Mouse (Mus musculus) kidney, adult 18-20 months (tissue): Measurements from ENCODE around the gene Zfp983.
"Not testable (repeated sequence)": the region's sequence is repeated elsewhere in the genome, so short reads cannot be mapped to it uniquely, and the experiment has no call there.

Source experiments
- DNase-seq: peaks from one replicate; pipeline ENCODE4 v3.0.0; 2021

The Zfp983 gene

DNA sequence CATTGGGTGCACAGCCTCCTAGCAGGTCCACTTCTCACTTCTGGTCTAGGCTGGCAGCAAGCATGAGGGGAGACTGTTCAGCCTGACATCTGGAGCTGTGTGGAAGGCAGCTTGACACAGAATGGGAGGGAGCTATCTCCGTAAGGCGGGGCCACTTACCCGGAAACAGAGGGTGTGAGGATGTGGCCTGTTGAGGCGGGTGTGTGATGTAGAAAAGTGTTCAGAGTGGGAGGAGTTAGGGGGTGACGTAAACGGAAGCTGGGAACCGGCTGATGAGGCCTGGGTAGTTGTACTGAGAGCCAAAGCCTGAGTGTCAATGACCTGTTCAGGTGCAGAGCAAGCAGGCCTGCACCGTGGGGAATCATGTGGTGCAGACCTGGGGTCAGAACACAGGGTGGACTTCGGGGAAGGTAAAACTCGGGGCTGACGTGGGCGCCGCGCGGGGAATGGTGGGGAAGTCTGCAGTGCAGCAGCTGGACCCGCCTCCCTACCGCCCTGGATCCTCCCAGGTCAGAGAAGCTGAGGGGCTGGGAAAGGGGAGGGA is at the start of gene Zfp983:
Gene Zfp983 (plus strand): TSS at position 261 of the 544 bp plus-strand sequence.
- peak; percentile 73 for DNase-seq

DNA sequence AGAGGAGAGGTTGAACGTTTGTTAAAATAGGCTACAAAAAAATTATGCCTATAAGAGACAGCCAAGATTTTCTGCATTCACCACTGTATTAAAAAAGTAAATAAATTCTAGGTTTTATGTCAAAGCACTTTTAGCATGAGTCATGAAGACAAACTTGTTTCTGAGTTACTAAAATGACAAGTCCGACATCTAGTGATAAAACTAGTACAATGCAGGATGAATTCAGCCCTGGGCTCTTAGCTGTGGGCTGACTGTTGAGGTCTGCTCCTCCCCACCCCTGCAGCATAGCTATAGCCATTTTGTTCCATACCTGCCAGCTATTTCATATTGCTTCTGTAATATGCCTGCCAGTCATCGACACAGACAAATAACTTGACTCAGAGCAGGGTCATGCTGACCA is 34.1 kb upstream of the Zfp983 start:
- no peak for DNase-seq

DNA sequence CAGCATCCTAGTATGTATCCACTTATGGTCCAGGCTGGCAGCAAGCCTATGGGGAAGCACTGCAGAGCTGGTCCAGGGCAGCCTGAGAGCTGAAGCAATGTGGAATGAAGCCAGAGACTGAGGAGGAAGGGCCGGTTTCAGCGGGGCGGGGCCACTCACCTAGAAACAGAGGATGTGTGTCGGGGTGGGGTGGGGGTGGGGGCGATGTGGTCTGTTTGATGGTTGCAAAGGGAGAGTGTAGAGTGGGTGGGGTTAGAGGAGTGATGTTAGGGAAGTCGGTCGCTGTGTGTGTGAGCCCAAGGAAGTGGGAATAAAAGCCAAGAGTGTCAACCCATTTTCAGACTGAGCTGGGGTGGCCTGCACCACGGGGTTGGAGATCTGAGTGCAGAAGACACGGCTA is 33.1 kb upstream of the Zfp983 start:
- DNase-seq = no peak

DNA sequence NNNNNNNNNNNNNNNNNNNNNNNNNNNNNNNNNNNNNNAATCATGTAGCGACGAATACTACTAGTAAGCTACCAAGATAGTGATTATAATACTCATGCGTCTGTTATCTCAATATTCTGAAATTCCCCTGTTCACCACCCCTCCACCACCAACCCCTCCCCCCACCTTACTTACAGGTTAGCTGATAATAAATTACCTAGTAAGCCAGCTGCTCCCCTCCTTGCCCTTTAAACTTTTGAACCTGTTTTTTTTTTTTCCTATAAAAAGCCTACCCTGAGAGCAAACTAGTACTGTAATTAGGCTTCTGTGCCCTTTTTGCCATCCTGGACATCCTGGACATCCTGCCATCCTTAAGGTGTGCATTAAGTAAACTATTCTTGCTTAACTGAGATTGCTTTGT is 26.8 kb upstream of the Zfp983 start:
- DNase-seq = no peak

DNA sequence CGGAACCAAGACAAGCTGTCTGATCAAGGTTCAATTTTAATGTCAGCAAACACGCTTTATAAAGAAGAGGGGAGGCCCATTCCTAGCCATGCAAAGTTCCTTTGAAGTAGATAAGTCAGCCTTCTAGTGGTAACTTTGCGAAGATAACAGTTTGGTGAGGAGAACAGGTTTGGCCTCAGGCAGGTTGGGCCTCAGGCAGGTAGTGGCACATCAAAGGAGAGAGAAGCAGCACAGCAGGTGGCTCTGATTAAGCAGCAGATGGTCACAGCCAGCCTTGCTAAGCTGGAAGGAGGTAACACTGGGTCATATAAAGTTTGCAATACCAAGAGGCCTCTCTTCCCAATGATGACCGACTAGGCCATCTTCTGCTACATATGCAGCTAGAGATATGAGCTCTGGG is 14.7 kb upstream of the Zfp983 start:
- not testable (repeated sequence) for DNase-seq

DNA sequence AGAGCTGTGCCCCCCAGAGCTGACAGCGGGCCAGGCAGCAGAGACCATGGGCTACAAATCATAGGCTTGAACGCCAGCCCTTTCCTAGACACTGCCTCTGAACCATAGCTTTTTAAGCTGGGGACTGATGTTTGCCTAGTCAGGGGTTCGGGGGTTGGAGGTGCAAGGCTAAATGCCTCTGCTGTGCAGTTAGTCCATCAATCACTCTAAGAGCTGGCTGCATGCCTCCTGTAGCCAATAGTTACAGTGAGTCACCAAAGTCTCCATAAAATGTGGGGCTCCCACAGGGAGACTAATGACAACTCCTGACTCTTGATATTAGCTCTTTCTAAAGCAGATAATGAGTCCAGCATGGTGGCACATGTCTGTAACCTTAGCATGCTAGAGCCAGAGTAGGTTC is 1.6 kb upstream of the Zfp983 start:
- DNase-seq = no peak

DNA sequence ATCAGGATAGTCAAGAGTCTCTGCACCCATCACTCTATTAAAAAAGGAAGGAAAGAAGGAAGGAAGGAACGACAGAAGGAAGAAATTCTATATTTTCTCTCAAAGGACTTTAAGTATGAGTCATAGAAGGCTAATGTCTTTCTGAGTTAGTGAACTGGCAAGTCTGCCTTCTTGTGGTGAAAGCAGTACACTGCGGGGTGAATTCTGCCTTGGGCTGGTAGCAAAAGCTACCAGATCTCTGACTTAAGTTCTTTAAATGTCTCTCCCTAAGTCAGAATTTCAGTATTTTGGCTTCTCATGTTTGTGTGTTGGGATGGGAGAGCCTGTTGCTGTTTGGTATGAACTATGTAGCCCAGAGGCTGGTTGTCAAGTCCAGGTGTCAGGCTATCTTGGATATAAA is 488 bp upstream of the Zfp983 start:
- no peak for DNase-seq

DNA sequence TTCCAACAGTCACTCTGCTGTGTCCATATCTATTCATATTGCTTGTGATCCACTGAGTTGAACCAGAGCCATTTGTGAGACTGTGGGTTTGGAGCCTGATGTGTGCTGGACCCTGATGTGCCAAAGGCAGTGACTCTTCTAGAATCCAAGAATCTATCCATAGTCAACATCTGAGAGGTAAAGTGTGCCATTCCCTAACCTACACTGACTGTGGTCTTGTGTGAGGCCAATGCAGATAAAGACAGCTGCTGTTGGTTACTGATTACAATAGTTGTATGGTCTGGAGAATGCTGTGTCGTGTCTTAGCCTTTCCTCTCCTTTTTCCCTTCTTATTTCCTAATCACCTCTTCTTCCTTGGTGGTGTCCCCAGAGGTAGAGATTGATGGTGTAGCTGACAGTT is 28.4 kb downstream of the Zfp983 start:
- DNase-seq = not testable (repeated sequence)

DNA sequence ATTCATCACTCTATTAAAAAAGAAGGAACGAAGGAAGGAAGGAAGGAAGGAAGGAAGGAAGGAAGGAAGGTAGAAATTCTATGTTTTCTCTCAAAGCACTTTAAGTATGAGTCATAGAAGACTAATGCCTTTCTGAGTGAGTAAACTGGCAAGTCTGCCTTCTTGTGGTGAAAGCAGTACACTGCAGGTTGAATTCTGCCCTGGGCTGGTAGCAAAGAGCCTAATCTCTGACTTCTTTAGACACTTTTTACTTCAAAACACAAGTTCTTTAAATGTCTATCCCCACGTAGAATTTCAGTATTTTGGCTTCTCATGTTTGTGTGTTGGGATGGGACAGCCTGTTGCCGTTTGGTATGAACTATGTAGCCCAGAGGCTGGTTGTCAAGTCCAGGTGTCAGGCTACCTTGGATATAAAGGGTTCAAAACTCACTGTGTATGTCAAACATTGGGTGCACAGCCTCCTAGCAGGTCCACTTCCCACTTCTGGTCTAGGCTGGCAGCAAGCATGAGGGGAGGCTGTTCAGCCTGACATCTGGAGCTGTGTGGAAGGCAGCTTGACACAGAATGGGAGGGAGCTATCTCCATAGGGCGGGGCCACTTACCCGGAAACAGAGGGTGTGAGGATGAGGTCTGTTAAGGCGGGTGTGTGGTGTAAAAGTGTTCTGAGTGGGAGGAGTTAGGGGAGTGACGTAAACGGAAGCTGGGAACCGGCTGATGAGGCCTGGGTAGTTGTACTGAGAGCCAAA is 29.0 kb downstream of the Zfp983 start:
- peak; percentile 87 for DNase-seq

DNA sequence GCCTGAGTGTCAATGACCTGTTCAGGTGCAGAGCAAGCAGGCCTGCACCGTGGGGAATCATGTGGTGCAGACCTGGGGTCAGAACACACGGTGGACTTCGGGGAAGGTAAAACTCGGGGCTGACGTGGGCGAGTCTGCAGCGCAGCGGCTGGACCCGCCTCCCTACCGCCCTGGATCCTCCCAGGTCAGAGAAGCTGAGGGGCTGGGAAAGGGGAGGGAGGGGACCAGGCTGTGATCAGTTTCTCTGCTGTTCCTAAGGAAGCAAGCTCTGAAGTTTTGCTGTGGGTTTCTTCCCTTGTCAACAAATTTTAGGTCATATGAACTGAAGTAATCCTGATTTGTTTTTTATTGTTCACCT is 29.6 kb downstream of the Zfp983 start:
- not testable (repeated sequence) for DNase-seq

DNA sequence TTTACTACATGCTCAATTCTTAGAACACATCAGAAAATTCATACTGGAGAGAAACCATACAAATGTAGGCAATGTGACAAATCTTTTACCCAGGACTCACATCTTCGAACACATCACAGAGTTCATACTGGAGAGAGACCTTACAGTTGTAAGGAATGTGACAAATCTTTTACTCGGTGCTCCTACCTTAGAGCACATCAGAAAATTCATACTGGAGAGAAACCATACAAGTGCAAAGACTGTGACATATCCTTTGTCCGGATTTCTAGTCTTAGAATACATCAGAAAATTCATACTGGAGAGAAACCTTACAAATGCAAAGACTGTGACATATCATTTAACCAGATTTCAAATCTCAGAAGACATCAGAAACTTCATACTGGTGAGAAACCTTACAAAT is 41.1 kb downstream of the Zfp983 start, which contains the start of gene Gm10226:
Gene Gm10226 (plus strand): TSS at position 301 of the 400 bp plus-strand sequence.
- DNase-seq = no peak

DNA sequence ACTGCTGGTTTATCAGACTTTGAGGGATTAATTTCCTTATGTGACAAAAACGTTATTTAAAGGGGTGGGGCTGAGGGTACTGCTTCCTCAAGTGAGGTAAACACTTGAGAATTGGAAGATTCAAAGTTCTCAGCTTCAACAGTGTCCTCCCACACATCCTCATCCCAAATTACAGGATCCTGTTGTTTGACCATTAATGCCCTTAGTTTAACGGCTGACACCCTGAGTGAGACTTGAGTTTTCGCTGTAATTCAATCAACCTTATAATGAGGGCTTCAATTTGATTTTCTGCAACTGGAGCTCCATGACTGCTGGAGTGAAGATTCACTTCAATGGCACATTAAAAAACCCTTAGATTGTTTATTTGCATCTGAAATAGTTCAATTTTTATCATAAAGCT is 42.9 kb downstream of the Zfp983 start:
- no peak for DNase-seq

DNA sequence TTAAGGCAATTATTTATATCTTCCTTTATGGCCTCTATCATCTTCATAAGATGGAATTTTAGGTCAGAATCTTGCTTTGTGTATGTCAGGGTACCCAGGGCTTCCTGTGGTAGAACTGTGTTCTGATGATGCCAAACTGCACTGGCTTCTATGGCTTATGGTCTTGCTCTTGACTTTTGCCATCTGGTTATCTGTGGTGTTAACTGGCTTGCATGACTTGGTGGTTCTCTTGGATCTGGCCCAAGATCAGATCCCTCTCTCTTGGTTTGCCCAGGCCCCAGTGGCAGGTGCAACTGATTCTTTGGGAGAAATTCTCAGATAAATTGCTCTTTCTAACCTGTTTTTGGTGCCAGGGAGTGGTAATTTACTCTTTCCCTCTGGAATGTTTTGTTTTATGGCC is 45.6 kb downstream of the Zfp983 start:
- DNase-seq = no peak

DNA sequence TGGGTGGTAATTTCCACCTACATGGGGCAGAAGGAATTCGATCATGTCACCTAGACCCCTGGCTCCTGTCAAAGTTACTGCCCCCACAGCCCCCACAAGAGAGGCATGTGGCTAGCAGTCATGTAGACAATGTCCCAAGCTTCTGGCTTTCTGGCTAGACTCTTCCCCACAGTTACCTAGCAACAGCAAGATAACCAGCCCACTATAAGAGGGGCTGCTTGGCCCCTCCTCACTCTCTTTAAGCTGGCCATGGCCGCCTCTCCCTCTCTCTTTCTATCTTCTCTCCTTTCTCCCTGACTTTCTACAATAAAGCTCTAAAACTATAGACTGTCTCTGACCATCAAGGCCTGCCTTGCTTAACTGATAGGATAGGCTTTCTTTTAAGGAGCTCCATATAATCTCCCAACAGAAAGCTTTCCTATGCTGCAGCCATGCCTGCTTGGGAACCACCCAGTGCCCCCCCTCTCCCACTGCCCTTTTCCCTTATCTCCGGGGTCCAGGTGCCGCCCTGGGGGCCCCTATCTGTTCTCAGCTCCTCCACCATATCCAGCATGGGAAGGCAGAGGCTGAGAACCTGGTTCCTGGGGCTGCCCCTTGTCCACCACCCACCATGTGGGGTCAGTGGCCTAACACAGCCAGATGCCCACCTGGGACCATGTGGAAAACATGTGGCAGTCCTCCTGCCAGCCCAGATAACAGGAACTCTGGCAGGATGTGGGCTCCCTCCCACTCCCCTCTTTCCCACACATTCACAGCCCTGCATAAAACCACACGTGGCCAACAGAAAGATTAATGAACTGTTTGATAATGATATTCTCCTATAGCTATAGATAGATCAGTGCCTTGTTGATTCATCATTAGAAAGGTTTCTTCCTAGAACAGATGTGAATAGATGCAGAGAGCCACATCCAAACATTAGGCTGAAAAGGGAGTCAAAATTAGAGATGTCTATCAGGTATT is 52.1 kb downstream of the Zfp983 start:
- no peak for DNase-seq

DNA sequence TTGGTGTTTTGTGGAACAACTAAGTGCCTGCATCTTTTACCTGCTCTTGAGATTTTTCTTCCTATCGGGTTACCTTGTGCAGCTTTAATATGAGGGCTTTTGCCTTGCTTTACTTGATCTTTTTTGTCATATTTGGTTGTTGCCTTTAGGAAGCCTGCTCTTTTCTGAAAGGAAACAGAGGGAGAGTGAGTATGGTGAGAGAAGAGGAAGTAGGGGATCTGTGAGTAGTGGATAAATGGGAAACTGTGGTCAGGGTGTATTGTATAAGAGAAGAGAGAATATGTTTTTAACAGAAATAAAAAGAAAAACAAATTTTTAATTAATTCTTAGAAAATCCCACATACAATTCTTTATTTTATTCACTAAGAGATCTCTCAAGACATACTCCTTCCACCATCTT is 53.0 kb downstream of the Zfp983 start:
- DNase-seq = no peak

DNA sequence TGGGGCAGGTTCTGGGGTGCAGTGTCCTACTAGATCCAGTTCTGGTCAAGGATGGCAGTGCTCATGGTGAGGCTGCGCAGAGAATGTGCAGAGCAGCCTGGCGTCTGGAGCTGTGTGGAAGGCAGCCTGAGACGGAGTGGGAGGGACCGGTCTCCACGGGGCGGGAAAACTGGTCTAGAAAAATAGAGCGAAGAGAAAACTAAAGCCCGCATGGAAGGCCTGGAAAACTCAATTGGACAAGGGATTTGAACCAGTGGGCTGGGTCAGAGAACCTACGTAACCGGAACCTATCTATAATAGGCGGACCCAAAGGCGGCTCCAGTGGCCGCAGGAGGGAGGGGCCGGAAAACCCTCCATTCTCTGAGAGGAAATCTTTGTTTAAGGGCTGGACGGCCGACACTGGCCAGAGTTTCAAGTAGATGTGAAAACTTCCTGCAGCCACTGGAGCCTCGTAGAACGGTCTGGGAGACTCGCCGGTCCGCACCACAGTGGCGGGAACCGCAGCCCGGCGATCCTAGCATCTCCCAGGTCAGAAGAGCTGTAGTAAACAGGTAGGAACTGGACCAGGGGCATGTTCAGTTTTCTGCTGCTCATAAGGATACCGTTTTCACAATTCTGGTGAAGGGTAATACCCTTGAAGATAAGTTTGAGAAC is 57.0 kb downstream of the Zfp983 start, which contains the start of gene Zfp760:
Gene Zfp760 (plus strand): TSS at position 399 of the 654 bp plus-strand sequence.
- DNase-seq = peak; percentile 89

DNA sequence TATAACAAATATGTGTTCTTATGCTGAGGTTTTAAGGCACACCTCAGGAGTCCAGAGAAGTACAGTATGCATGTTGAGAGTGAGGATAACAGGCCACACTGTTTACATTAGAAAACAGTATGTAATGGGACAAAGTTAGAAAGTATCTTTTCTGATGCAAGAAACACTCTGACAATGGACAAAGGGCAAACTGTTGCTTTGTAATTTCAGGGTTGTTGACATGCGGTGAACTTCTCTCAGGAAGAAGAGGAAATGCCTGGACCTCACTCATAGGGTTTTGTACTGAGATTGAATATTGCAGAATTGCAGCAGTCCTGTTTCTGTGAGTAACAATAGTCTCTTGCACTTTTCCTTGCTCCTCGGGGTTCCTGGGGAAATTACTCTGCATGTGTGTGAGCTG is 58.0 kb downstream of the Zfp983 start:
- no peak for DNase-seq
